Mouse (Mus musculus): ENCODE measurements around the gene Tbcc.

Tbcc gene

DNA sequence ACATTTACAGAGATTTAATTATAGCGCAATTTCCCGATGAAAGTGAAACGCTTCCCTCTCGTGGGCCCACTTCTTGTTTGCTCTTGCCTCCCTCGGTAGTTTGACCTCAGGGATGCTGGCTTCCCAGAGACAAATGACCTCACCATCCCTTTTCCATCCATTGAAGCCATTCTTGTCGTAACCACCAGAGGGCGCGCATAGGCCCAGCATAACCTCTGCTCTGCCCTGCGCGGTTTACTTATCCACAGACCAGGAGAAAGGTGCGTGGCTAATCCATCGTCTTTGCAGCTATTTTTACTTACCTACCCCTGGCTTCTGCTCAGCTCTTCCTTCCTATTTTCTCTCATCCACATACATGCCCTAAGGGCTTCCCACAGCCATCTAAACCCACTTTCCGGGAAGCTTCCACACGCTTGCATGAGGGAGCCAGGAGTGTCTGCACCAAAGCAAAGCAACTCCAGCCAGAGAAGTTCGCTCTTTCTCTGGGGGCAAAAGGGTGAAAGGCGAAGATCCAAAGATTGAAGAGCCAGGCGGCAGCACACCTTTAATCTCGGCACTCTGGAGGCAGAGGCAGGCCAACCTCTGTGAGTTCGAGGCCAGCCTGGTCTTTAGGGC lies 13.5 kb downstream of the Tbcc start:
- DNase-seq (ENCODE audit: low spot score in 2 of 2): peak; percentile 54 to 80

DNA sequence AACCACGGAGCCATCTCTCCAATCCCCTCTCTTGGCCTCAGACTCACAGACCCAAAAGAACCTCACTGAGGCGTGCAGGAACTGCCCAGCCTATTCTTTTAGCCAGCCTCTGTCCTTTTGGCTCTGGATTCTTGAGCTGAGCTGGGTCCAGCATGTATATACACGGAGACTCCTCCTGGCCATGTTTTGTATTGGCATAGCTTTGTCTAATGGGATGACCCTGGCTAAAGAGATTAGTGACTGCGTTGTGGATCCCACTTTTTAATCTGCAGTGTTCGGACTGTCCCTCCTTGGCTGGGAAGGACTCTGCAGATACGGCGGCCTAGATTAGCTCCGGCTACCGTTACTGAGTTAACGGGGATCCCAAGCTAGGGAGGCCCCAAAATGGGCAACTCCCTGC lies 19.7 kb downstream of the Tbcc start, which contains the start of gene Prph2:
Prph2 (plus strand) TSS at position 274 of the 400 bp plus-strand sequence.
- DNase-seq (ENCODE audit: low spot score in 2 of 2): no peak

DNA sequence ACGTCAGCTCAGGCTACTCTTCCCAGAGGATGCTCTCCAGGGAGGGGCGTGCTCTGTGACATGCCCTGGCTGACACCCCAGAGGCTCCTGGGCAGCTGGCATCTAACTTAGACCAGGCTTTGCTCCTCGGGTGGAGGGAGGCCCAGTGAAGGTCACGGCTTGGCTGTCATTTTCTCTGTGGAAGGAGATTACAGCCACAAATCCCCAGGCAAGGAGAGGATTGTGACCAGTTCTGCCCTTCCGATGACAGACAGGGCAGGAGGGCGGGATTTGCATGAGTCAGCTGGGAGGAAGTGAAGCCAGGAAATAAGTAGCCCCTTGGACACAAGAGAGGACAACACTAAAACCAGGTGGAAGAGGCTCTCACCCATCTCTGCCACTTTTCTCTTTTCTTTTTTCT lies 21.8 kb downstream of the Tbcc start:
- DNase-seq (ENCODE audit: low spot score in 2 of 2): no peak

GRCm38 (mm10) chr17:46915129-46915528 lies 24.6 kb downstream of the Tbcc start:
- DNase-seq (ENCODE audit: low spot score in 2 of 2): no peak

GRCm38 (mm10) chr17:46918951-46919350 lies 28.5 kb downstream of the Tbcc start:
- no peak for DNase-seq (ENCODE audit: low spot score in 2 of 2)

DNA sequence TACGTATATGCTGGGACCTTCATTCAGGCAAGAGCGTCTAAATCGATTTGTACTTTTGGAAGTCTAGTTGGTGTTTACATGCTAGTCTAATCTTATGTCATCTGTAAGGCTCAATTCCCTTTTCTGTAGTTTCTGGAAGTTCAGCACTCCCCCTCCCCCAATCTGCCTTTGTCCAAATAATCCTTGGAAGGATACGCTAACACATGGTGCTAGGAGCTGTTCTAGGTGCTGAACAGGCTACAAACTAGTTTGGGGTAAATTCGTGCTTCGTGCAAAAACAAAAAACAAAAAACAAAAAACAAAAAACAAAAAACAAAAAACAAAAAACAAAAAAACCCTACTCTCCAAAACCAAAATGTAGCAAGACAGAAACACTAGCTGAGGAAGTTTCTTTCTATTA lies 30.4 kb downstream of the Tbcc start:
- no peak for DNase-seq (ENCODE audit: low spot score in 2 of 2)

DNA sequence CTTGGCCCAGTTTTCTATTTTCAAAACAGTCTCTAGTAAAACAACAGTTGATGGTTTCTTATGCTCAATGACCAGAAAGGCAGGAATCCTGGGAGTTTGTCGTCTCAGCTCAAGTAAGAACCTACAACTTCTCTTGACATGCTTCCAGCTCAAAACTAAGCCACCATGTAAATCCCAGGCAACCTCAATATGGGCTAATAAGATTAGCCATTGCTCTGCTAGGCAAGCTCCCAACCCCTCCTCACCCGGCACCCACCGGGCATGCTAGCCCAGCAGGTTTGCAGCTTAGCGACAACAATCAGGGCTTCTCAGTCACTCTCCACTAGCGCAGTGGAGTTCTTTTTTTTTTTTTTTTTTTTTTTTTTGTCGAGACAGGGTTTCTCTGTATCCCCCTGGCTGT lies 35.7 kb downstream of the Tbcc start:
- no peak for DNase-seq (ENCODE audit: low spot score in 2 of 2)

GRCm38 (mm10) chr17:46926941-46927340 lies 36.5 kb downstream of the Tbcc start:
- no peak for DNase-seq (ENCODE audit: low spot score in 2 of 2)

GRCm38 (mm10) chr17:46927781-46928180 lies 37.3 kb downstream of the Tbcc start:
- DNase-seq (ENCODE audit: low spot score in 2 of 2): no peak

GRCm38 (mm10) chr17:46929277-46929676 lies 38.8 kb downstream of the Tbcc start:
- no peak for DNase-seq (ENCODE audit: low spot score in 2 of 2)

GRCm38 (mm10) chr17:46929897-46930296 lies 39.4 kb downstream of the Tbcc start:
- no peak for DNase-seq (ENCODE audit: low spot score in 2 of 2)

- DNase-seq (ENCODE audit: low spot score in 2 of 2): no peak
Measured at GRCm38 (mm10) chr17:46932961-46933360, 42.5 kb downstream of the Tbcc start.

GRCm38 (mm10) chr17:46933557-46934348 lies 43.3 kb downstream of the Tbcc start:
- DNase-seq (ENCODE audit: low spot score in 2 of 2): no peak

GRCm38 (mm10) chr17:46940461-46940860 lies 50.0 kb downstream of the Tbcc start:
- no peak for DNase-seq (ENCODE audit: low spot score in 2 of 2)

Measured in urinary bladder, postnatal 4 days (tissue).